Mouse (Mus musculus): ENCODE results near the gene 4931429L15Rik. TPM values are rescaled to one million over a fixed set of nuclear protein-coding genes. Genes with fewer than 3 reads are reported as not detected.
"Not testable (repeated sequence)": the region's sequence is repeated elsewhere in the genome, so short reads cannot be mapped to it uniquely, and the experiment has no call there.

4931429L15Rik gene
- polyA plus RNA-seq, 1 experiment, result not detected

GRCm38 (mm10) chr9:46337331-46337730 is 17.5 kb upstream of the 4931429L15Rik start:
- Histone ChIP-seq H3K36me3 (ENCODE audit: control insufficient read depth, insufficient read depth, low read length, poor library complexity, severe bottlenecking) (no peaks in the 10 kb centered on the region), H3K9me3 (replicated peaks; ENCODE audit: control insufficient read depth, insufficient read depth, low read length, poor library complexity, severe bottlenecking) (no peaks in the 10 kb centered on the region; the same call in 1 of the 2 replicates), H3K9ac (ENCODE audit: low read depth, poor library complexity, severe bottlenecking) (no peak overlapping the region), H3K27ac (ENCODE audit: insufficient read depth, low read length) (no peak overlapping the region), H3K4me3 (ENCODE audit: low read depth, low read length) (no peak overlapping the region), H3K27me3 (ENCODE audit: control insufficient read depth, insufficient read depth, low read length, poor library complexity, severe bottlenecking) (no peaks in the 10 kb centered on the region), H3K4me1 (ENCODE audit: control insufficient read depth, insufficient read depth, low read length) (peaks cover 2% of the 10 kb centered on the region)
- no peak for TF ChIP-seq CTCF (IDR thresholded peaks at IDR 0.05; ENCODE audit: low read depth, low read length)
- TF ChIP-seq POLR2A (IDR thresholded peaks at IDR 0.05; ENCODE audit: insufficient read depth, low read length), result no peak
- TF ChIP-seq EP300 (IDR thresholded peaks at IDR 0.05; ENCODE audit: insufficient read depth, low read depth, low read length), result no peak

DNA sequence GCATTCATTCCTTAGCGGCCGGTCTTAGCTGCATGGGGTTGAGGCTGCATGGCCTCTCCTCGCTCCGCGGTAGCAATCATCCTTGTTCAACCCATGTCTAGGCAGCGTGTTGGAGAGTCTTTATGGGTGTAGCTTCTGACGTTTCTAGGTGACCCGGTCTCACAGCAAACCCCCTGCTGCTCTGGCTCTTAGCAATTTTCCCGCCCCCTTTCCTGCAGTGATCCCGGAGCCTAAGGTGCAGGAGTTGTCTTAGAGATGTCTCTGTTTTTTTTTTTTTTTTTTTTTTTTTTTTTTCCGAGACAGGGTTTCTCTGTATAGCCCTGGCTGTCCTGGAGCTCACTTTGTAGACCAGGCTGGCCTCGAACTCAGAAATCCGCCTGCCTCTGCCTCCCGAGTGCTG is 16.5 kb upstream of the 4931429L15Rik start:
- not testable (repeated sequence) for H3K9me3 ChIP-seq (replicated peaks; ENCODE audit: control insufficient read depth, insufficient read depth, low read length, poor library complexity, severe bottlenecking); H3K9ac ChIP-seq (ENCODE audit: low read depth, poor library complexity, severe bottlenecking); H3K27ac ChIP-seq (ENCODE audit: insufficient read depth, low read length); H3K27me3 ChIP-seq (ENCODE audit: control insufficient read depth, insufficient read depth, low read length, poor library complexity, severe bottlenecking); H3K36me3 ChIP-seq (ENCODE audit: control insufficient read depth, insufficient read depth, low read length, poor library complexity, severe bottlenecking); H3K4me3 ChIP-seq (ENCODE audit: low read depth, low read length); H3K4me1 ChIP-seq (ENCODE audit: control insufficient read depth, insufficient read depth, low read length)

DNA sequence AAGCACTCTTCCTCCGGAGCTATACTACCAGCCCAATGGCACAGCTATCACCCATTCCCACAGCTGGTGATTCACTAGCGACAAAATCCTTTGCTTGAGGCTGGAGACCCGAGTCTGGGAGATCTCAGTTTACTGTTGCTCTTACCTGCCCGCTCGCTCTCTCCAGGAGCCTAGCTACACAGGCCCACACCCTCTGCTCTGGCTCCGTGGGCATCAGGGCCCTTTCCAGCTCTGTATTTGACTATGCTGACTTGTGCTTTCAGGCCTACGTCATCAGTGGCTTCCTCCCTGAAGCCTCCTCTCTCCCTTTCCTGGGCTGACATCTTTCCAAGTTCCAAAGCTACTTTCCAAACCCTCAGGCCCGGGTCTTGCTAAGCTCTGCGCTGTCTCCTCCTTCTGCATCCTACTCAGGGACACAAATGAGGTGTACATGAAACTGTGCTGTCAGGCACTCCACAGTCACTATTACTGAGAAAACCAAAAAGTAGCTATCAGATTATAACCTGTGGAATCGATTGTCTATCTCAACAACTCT is 15.7 kb upstream of the 4931429L15Rik start:
- H3K27me3 ChIP-seq (ENCODE audit: control insufficient read depth, insufficient read depth, low read length, poor library complexity, severe bottlenecking), result no peaks in the 10 kb centered on the region
- no peak overlapping the region for H3K9ac ChIP-seq (ENCODE audit: low read depth, poor library complexity, severe bottlenecking)
- peaks cover 3% of the 10 kb centered on the region for H3K4me1 ChIP-seq (ENCODE audit: control insufficient read depth, insufficient read depth, low read length)
- no peaks in the 10 kb centered on the region for H3K36me3 ChIP-seq (ENCODE audit: control insufficient read depth, insufficient read depth, low read length, poor library complexity, severe bottlenecking)
- no peak for TF ChIP-seq EP300 (IDR thresholded peaks at IDR 0.05; ENCODE audit: insufficient read depth, low read depth, low read length)
- no peak for TF ChIP-seq POLR2A (IDR thresholded peaks at IDR 0.05; ENCODE audit: insufficient read depth, low read length)
- no peak for TF ChIP-seq CTCF (IDR thresholded peaks at IDR 0.05; ENCODE audit: low read depth, low read length)
- H3K27ac ChIP-seq (ENCODE audit: insufficient read depth, low read length), result no peak overlapping the region
- no peak overlapping the region for H3K4me3 ChIP-seq (ENCODE audit: low read depth, low read length)
- no peaks in the 10 kb centered on the region for H3K9me3 ChIP-seq (replicated peaks; ENCODE audit: control insufficient read depth, insufficient read depth, low read length, poor library complexity, severe bottlenecking)

GRCm38 (mm10) chr9:46334471-46335025 is 14.8 kb upstream of the 4931429L15Rik start:
- H3K9me3 ChIP-seq (replicated peaks; ENCODE audit: control insufficient read depth, insufficient read depth, low read length, poor library complexity, severe bottlenecking), result no peaks in the 10 kb centered on the region
- H3K27ac ChIP-seq (ENCODE audit: insufficient read depth, low read length), result no peak overlapping the region
- H3K27me3 ChIP-seq (ENCODE audit: control insufficient read depth, insufficient read depth, low read length, poor library complexity, severe bottlenecking), result no peaks in the 10 kb centered on the region
- peaks cover 3% of the 10 kb centered on the region for H3K4me1 ChIP-seq (ENCODE audit: control insufficient read depth, insufficient read depth, low read length)
- no peak for TF ChIP-seq POLR2A (IDR thresholded peaks at IDR 0.05; ENCODE audit: insufficient read depth, low read length)
- no peak for TF ChIP-seq CTCF (IDR thresholded peaks at IDR 0.05; ENCODE audit: low read depth, low read length)
- no peak for TF ChIP-seq EP300 (IDR thresholded peaks at IDR 0.05; ENCODE audit: insufficient read depth, low read depth, low read length)
- H3K9ac ChIP-seq (ENCODE audit: low read depth, poor library complexity, severe bottlenecking), result peak overlapping the region; percentile 24
- H3K36me3 ChIP-seq (ENCODE audit: control insufficient read depth, insufficient read depth, low read length, poor library complexity, severe bottlenecking), result no peaks in the 10 kb centered on the region
- peak overlapping the region; percentile 35 for H3K4me3 ChIP-seq (ENCODE audit: low read depth, low read length)

DNA sequence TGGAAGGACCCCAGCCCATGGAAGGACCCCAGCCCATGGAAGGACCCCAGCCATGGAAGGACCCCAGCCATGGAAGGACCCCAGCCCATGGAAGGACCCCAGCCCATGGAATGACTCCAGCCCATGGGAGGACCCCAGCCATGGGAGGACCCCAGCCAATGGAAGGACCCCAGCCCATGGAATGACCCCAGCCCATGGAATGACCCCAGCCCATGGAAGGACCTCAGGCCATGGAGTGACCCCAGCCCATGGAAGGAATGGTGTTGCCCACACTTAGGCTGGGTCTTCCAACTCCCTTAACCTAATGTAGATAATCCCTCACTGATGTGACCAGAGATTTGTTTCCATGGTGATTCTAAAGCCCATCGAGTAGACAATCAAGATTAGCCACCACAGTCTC is 11.5 kb upstream of the 4931429L15Rik start:
- H3K4me1 ChIP-seq (ENCODE audit: control insufficient read depth, insufficient read depth, low read length), result peaks cover 3% of the 10 kb centered on the region
- H3K27me3 ChIP-seq (ENCODE audit: control insufficient read depth, insufficient read depth, low read length, poor library complexity, severe bottlenecking), result no peaks in the 10 kb centered on the region
- H3K36me3 ChIP-seq (ENCODE audit: control insufficient read depth, insufficient read depth, low read length, poor library complexity, severe bottlenecking), result no peaks in the 10 kb centered on the region
- no peak overlapping the region for H3K27ac ChIP-seq (ENCODE audit: insufficient read depth, low read length)
- no peak overlapping the region for H3K9ac ChIP-seq (ENCODE audit: low read depth, poor library complexity, severe bottlenecking)
- TF ChIP-seq EP300 (IDR thresholded peaks at IDR 0.05; ENCODE audit: insufficient read depth, low read depth, low read length) (no peak), POLR2A (IDR thresholded peaks at IDR 0.05; ENCODE audit: insufficient read depth, low read length) (no peak), CTCF (IDR thresholded peaks at IDR 0.05; ENCODE audit: low read depth, low read length) (no peak)
- no peaks in the 10 kb centered on the region for H3K9me3 ChIP-seq (replicated peaks; ENCODE audit: control insufficient read depth, insufficient read depth, low read length, poor library complexity, severe bottlenecking)
- no peak overlapping the region for H3K4me3 ChIP-seq (ENCODE audit: low read depth, low read length)

DNA sequence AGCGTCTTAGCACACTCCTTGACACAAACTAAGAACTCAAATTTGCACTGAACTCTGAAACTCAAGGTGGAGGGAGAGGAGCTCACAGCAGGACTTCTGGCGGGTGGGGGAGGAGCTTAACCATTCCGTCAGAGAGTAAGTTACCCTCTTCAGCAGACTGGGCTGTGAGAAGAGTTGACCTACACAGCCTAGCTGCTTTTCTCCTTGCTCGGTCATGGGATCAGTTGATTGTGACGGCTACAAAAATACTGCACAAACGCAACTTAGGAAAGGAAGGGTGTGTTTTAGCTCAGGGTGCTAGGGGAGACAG is 10.8 kb upstream of the 4931429L15Rik start:
- Histone ChIP-seq H3K4me3 (ENCODE audit: low read depth, low read length) (peak overlapping the region; percentile 25; the same call in 1 of the 2 replicates), H3K27ac (ENCODE audit: insufficient read depth, low read length) (no peak overlapping the region), H3K4me1 (ENCODE audit: control insufficient read depth, insufficient read depth, low read length) (peaks cover 3% of the 10 kb centered on the region), H3K9me3 (replicated peaks; ENCODE audit: control insufficient read depth, insufficient read depth, low read length, poor library complexity, severe bottlenecking) (no peaks in the 10 kb centered on the region), H3K9ac (ENCODE audit: low read depth, poor library complexity, severe bottlenecking) (0 out of 2 replicates have a peak overlapping the region, but pooled peaks have one; percentile 6), H3K36me3 (ENCODE audit: control insufficient read depth, insufficient read depth, low read length, poor library complexity, severe bottlenecking) (no peaks in the 10 kb centered on the region), H3K27me3 (ENCODE audit: control insufficient read depth, insufficient read depth, low read length, poor library complexity, severe bottlenecking) (no peaks in the 10 kb centered on the region)
- TF ChIP-seq EP300 (IDR thresholded peaks at IDR 0.05; ENCODE audit: insufficient read depth, low read depth, low read length) (no peak), CTCF (IDR thresholded peaks at IDR 0.05; ENCODE audit: low read depth, low read length) (no peak), POLR2A (IDR thresholded peaks at IDR 0.05; ENCODE audit: insufficient read depth, low read length) (no peak)
